Mouse (Mus musculus): Measurements from ENCODE around the gene Slc6a17.

- TF ChIP-seq CTCF (conservative IDR thresholded peaks at IDR 0.05; ENCODE audit: insufficient read depth, insufficient read length, low read depth, low read length) (no peak), POLR2A (IDR thresholded peaks at IDR 0.05; ENCODE audit: low read depth, low read length) (no peak)
Observed at GRCm38 (mm10) chr3:107536810-107537503, 19.1 kb upstream of the Slc6a17 start.
